Mouse (Mus musculus) small intestine, adult 2 months (tissue): Measurements from ENCODE around the gene Fyn. TPM values are rescaled to one million over a fixed set of nuclear protein-coding genes. Genes with fewer than 3 reads are reported as not detected.
A peak's percentile ranks its signal among the peaks of the same experiment; 100 is the strongest.

ENCODE experiments used
- H3K27ac ChIP-seq: fragments of 200-500 bp; 2 replicates; pipeline ENCODE4 v1.5.1; 2012; ENCODE audit warnings: low read depth, low read length, control low read depth, inconsistent platforms; ENCODE audit not compliant: insufficient read depth
- H3K27me3 ChIP-seq: fragments of 200-500 bp; 2 replicates; pipeline ENCODE4 v1.6.1; 2012; ENCODE audit warnings: mild to moderate bottlenecking, moderate library complexity, low read length, inconsistent platforms; ENCODE audit not compliant: control insufficient read depth, insufficient read depth
- H3K36me3 ChIP-seq: fragments of 200-500 bp; 2 replicates; pipeline ENCODE4 v1.6.1; 2012; ENCODE audit warnings: mild to moderate bottlenecking, low read length, control low read depth, inconsistent platforms; ENCODE audit not compliant: control insufficient read depth, insufficient read depth
- H3K4me1 ChIP-seq: fragments of 200-500 bp; 2 replicates; pipeline ENCODE4 v1.6.1; 2012; ENCODE audit warnings: low read length, inconsistent platforms, mixed read lengths; ENCODE audit not compliant: control insufficient read depth, insufficient read depth, insufficient read length
- H3K4me3 ChIP-seq: fragments of 200-500 bp; 2 replicates; pipeline ENCODE4 v1.5.1; 2012; ENCODE audit warnings: low read depth, mild to moderate bottlenecking, control low read depth, inconsistent platforms, low read length, moderate library complexity
- CTCF ChIP-seq: fragments of 200-500 bp; IDR thresholded peaks from 2 replicates; pipeline ENCODE4 v1.5.1; 2012; ENCODE audit warnings: low read depth, mild to moderate bottlenecking, control low read depth, inconsistent platforms, low read length, moderate library complexity, mixed read lengths; ENCODE audit not compliant: insufficient replicate concordance, insufficient read length; ENCODE audit errors: extremely low read depth
- POLR2A ChIP-seq: fragments of 200-500 bp; IDR thresholded peaks from 2 replicates; pipeline ENCODE4 v1.6.1; 2012; ENCODE audit warnings: low read depth, mild to moderate bottlenecking, control low read depth, inconsistent platforms, low read length, moderate library complexity
- WGBS: fragments of 180-500 bp; shearing (Covaris S2); methylation state at CpG from one replicate; pipeline ENCODE4 v1.1.7; 2018; 5-methylcytosine and 5-hydroxymethylcytosine counted together
- polyA plus RNA-seq: library from polyadenylated mRNA; depleted of rRNA; stranded (reverse); fragments of >200 nt; gene quantifications from 2 replicates; pipeline ENCODE4 v1.2.3, GENCODE M21; 2012

Gene Fyn
- polyA plus RNA-seq, 1 experiment, result 7.3 TPM

- 96% methylated on average over 5 of the region's 5 CpGs for WGBS
- no peak overlapping the region for H3K27ac ChIP-seq
- TF ChIP-seq POLR2A (no peak), CTCF (no peak)
- no peaks in the 10 kb centered on the region for H3K36me3 ChIP-seq
- H3K4me3 ChIP-seq, result no peak overlapping the region
- peaks cover 3% of the 10 kb centered on the region; the same call in 1 of the 2 replicates for H3K4me1 ChIP-seq
- H3K27me3 ChIP-seq, result no peaks in the 10 kb centered on the region
Observed at GRCm38 (mm10) chr10:39446706-39447105, 78.1 kb downstream of the Fyn start.

GRCm38 (mm10) chr10:39449179-39449578 lies 80.5 kb downstream of the Fyn start:
- Histone ChIP-seq H3K27me3 (no peaks in the 10 kb centered on the region), H3K4me3 (no peak overlapping the region), H3K36me3 (no peaks in the 10 kb centered on the region), H3K4me1 (peaks cover 3% of the 10 kb centered on the region; the same call in 1 of the 2 replicates), H3K27ac (no peak overlapping the region)
- WGBS, result 38% methylated on average over 4 of the region's 4 CpGs
- TF ChIP-seq POLR2A (no peak), CTCF (no peak)

- Histone ChIP-seq H3K27me3 (no peaks in the 10 kb centered on the region), H3K36me3 (no peaks in the 10 kb centered on the region), H3K27ac (no peak overlapping the region), H3K4me3 (peak overlapping the region; percentile 14; the same call in 1 of the 2 replicates), H3K4me1 (peaks cover 3% of the 10 kb centered on the region; the same call in 1 of the 2 replicates)
- TF ChIP-seq CTCF (no peak), POLR2A (no peak)
- WGBS, result 89% methylated on average over 8 of the region's 8 CpGs
Observed at GRCm38 (mm10) chr10:39450356-39450755, 81.7 kb downstream of the Fyn start.

- TF ChIP-seq POLR2A (no peak), CTCF (no peak)
- Histone ChIP-seq H3K27me3 (no peaks in the 10 kb centered on the region), H3K4me3 (no peak overlapping the region), H3K4me1 (no peaks in the 10 kb centered on the region; the same call in 1 of the 2 replicates), H3K36me3 (no peaks in the 10 kb centered on the region), H3K27ac (no peak overlapping the region)
- 70% methylated on average over 6 of the region's 6 CpGs for WGBS
Observed at GRCm38 (mm10) chr10:39451065-39451464, 82.4 kb downstream of the Fyn start.

- no peaks in the 10 kb centered on the region for H3K36me3 ChIP-seq
- TF ChIP-seq CTCF (no peak), POLR2A (no peak)
- no peaks in the 10 kb centered on the region for H3K27me3 ChIP-seq
- no peak overlapping the region for H3K27ac ChIP-seq
- WGBS, result 89% methylated on average over 8 of the region's 8 CpGs
- H3K4me3 ChIP-seq, result no peak overlapping the region
- no peaks in the 10 kb centered on the region; the same call in 1 of the 2 replicates for H3K4me1 ChIP-seq
Observed at GRCm38 (mm10) chr10:39451918-39452624, 83.4 kb downstream of the Fyn start.

GRCm38 (mm10) chr10:39455344-39455743 lies 86.7 kb downstream of the Fyn start:
- WGBS, result 64% methylated on average over 4 of the region's 4 CpGs
- Histone ChIP-seq H3K27me3 (no peaks in the 10 kb centered on the region), H3K4me1 (no peaks in the 10 kb centered on the region; the same call in 1 of the 2 replicates), H3K4me3 (no peak overlapping the region), H3K27ac (no peak overlapping the region), H3K36me3 (no peaks in the 10 kb centered on the region)
- TF ChIP-seq POLR2A (no peak), CTCF (no peak)

GRCm38 (mm10) chr10:39455857-39456620 lies 87.4 kb downstream of the Fyn start:
- Histone ChIP-seq H3K4me3 (no peak overlapping the region), H3K27me3 (no peaks in the 10 kb centered on the region), H3K27ac (no peak overlapping the region), H3K36me3 (no peaks in the 10 kb centered on the region), H3K4me1 (no peaks in the 10 kb centered on the region; the same call in 1 of the 2 replicates)
- WGBS, result 87% methylated on average over 15 of the region's 15 CpGs
- no peak for TF ChIP-seq POLR2A
- no peak for TF ChIP-seq CTCF
